Mouse (Mus musculus) lung, postnatal 0 days (tissue): ENCODE measurements at regions not wholly inside any gene's neighbourhood (a gene's known extent, or its start where the extent isn't known, plus 50 kb on each side); places are given as distances from the start of the nearest gene placed in this dataset.

Experiments used
- CTCF ChIP-seq: IDR thresholded peaks from 2 replicates; pipeline ENCODE4 v1.5.1; 2016; ENCODE audit warnings: antibody characterized with exemption, mild to moderate bottlenecking
- EP300 ChIP-seq: IDR thresholded peaks from 2 replicates; pipeline ENCODE4 v1.6.1; 2016; ENCODE audit warnings: antibody characterized with exemption, mild to moderate bottlenecking, control low read depth

DNA sequence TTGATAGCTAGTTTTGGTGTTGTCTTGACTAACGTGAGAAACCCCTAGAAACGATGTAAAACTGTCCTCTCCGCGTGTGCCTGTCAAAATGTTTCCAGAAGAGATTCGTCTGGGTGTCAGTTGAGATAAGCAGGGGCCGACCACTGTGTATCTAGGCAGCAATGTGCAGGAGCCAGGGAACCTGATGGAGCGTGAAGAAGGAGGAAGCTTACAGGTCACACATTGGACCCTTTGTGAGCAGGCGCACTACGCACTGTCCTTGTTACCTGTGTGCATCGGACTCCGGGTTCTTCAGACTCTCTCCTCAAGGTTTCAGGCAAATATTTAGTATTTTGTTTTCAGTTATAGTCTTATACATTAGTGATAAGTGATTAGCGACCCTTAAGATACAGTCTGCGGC, 59.5 kb upstream of the Slc35b3 start:
- TF ChIP-seq CTCF (no peak), EP300 (no peak)
